Mouse (Mus musculus) ES-E14 (cell line): Measurements from ENCODE around the gene Sfta2. TPM values are rescaled to one million over a fixed set of nuclear protein-coding genes. Genes with fewer than 3 reads are reported as not detected.

ENCODE experiments used
- DNase-seq: peaks from one replicate; pipeline ENCODE4 v3.0.0-alpha.2; 2013; ENCODE audit warnings: low read depth, low spot score
- H3K27ac ChIP-seq: 2 replicates; pipeline ENCODE4 v1.5.1; 2012; ENCODE audit warnings: low read depth, mild to moderate bottlenecking, low read length, moderate library complexity, mixed read lengths; ENCODE audit not compliant: poor library complexity, insufficient read depth, severe bottlenecking
- H3K36me3 ChIP-seq: 2 replicates; pipeline ENCODE4 v1.6.1; 2012; ENCODE audit warnings: mild to moderate bottlenecking, low read length, moderate library complexity, mixed read lengths; ENCODE audit not compliant: control insufficient read depth, poor library complexity, insufficient read depth, severe bottlenecking
- H3K4me1 ChIP-seq, 2 experiments: fragments of 150-350 bp in 1 of 2; sonication (generic) in 1 of 2; 2 replicates each; pipeline ENCODE4 v1.6.1; 2012; ENCODE audit warnings: low read length in 2 of 2, mild to moderate bottlenecking in 1 of 2, mixed read lengths in 1 of 2; ENCODE audit not compliant: control insufficient read depth in 2 of 2, insufficient read depth in 2 of 2, poor library complexity in 1 of 2
- H3K4me3 ChIP-seq, 2 experiments: fragments of 150-350 bp in 1 of 2; sonication (generic) in 1 of 2; 2 replicates each; pipeline ENCODE4 v1.5.1; 2012; ENCODE audit warnings: low read length in 2 of 2, low read depth in 1 of 2, mild to moderate bottlenecking in 1 of 2, mixed read lengths in 1 of 2; ENCODE audit not compliant: insufficient read depth in 1 of 2, poor library complexity in 1 of 2, severe bottlenecking in 1 of 2
- H3K9ac ChIP-seq: 2 replicates; pipeline ENCODE4 v1.6.1; 2012; ENCODE audit warnings: low read depth, mild to moderate bottlenecking, low read length, mixed read lengths; ENCODE audit not compliant: poor library complexity, insufficient read depth, severe bottlenecking
- H3K9me3 ChIP-seq: fragments of 150-350 bp; sonication (generic); 2 replicates; pipeline ENCODE4 v1.6.1; 2012; ENCODE audit warnings: low read depth, mild to moderate bottlenecking, low read length; ENCODE audit not compliant: control insufficient read depth, insufficient read depth
- CHD2 ChIP-seq: IDR thresholded peaks from 2 replicates; pipeline ENCODE4 v1.6.1; 2014; ENCODE audit warnings: mild to moderate bottlenecking, low read depth, low read length, inconsistent platforms
- HCFC1 ChIP-seq: IDR thresholded peaks from 2 replicates; pipeline ENCODE4 v1.6.1; 2012; ENCODE audit warnings: low read length, inconsistent platforms, borderline replicate concordance; ENCODE audit not compliant: insufficient read depth
- MAFK ChIP-seq: IDR thresholded peaks from 2 replicates; pipeline ENCODE4 v1.6.1; 2014; ENCODE audit warnings: mild to moderate bottlenecking, low read depth, low read length, inconsistent platforms; ENCODE audit not compliant: insufficient read depth
- ZC3H11A ChIP-seq: IDR thresholded peaks from 2 replicates; pipeline ENCODE4 v1.6.1; 2012; ENCODE audit warnings: low read depth, mild to moderate bottlenecking, inconsistent platforms, low read length, borderline replicate concordance
- ZNF384 ChIP-seq: IDR thresholded peaks from 2 replicates; pipeline ENCODE4 v1.6.1; 2012; ENCODE audit warnings: low read depth, low read length, inconsistent platforms
- in situ Hi-C, 2 experiments: fragments of 600-800 bp; cut with MboI; formaldehyde crosslinking; loops; one replicate each; pipeline ENCODE4 v1.15.1; 2025; ENCODE audit warnings: low sequenced_read_pairs in 2 of 2, inconsistent platforms in 1 of 2; ENCODE audit not compliant: unreplicated experiment in 2 of 2
- total RNA-seq: library from RNA; depleted of rRNA; stranded (reverse); fragments of 300-350 nt; gene quantifications from 2 replicates; pipeline ENCODE4 v1.2.3, GENCODE M21; 2012

Gene Sfta2
- total RNA-seq, 1 experiment, result not detected

GRCm38 (mm10) chr17:35653086-35653485, 51.7 kb downstream of the Sfta2 start:
- DNase-seq, result peak; percentile 59
- H3K36me3 ChIP-seq, result peaks cover 24% of the 10 kb centered on the region
- no peak overlapping the region for H3K4me3 ChIP-seq
- in situ Hi-C loops, result no loop called here
- H3K9ac ChIP-seq, result no peak overlapping the region
- no peaks in the 10 kb centered on the region for H3K9me3 ChIP-seq
- no peak for TF ChIP-seq ZC3H11A
- TF ChIP-seq HCFC1, result no peak
- TF ChIP-seq ZNF384, result no peak
- no peak for TF ChIP-seq MAFK
- TF ChIP-seq CHD2, result no peak
- H3K4me1 ChIP-seq, result peaks cover 0 to 14% of the 10 kb centered on the region in 2 experiments; a peak in 2 of 4 replicates
- H3K27ac ChIP-seq, result peak overlapping the region; percentile 24; the same call in 1 of the 2 replicates

DNA sequence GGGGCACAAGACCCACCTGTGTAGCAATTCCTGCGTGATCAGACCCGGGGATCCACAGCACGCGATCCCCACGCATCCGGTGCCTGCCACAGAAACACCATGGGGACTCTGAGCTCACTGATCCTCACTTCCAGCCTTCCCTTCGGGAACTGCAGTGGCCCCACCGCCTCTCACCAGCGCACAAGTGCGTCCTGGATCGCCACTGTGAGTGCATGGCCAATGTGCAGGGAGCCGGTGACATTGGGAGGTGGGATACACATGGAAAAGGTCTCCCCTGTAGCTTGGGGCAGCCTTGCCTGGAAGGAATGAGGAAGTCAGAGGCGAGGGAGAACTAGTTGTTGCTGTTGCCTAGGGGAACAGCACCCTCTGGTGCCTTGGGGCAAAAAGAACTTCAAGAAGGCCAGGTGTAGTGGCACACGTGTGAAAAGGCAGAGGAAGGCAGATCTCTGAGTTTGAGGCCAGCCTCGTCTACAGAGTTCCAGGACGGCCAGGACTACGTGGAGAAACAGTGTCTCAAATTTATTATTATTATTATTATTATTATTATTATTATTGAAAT, 64.7 kb downstream of the Sfta2 start:
- DNase-seq, result no peak

DNA sequence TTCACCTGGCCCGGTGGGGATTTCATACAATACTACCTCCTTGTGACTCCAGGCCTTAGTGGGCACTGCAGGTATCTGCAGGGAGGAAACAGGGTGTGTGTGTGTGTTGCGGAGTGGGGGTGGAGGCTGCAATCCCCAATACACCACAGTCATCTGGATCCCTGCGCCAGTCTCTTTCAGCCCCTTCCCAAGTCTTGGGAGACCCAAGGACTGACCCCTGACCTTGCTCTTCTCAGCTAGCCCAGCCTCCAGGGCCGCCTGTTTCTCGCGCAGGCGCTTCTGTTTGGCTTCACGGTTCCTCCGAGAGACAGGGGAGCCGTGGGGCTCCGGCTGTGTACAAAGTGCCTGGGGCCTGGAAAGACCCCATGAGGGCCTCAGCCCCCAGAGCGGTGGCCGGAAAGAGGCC, 65.5 kb downstream of the Sfta2 start:
- H3K9me3 ChIP-seq, result no peaks in the 10 kb centered on the region
- in situ Hi-C loops, result no loop called here
- TF ChIP-seq ZC3H11A (no peak), MAFK (no peak), ZNF384 (no peak), HCFC1 (no peak), CHD2 (no peak)
- H3K9ac ChIP-seq, result peak overlapping the region; percentile 77
- peak overlapping the region; percentile 84 to 85 for H3K4me3 ChIP-seq
- no peak for DNase-seq
- H3K36me3 ChIP-seq, result peaks cover 46% of the 10 kb centered on the region
- H3K4me1 ChIP-seq, result peaks cover 0 to 9% of the 10 kb centered on the region in 2 experiments; a peak in 1 of 4 replicates
- peak overlapping the region; percentile 57 for H3K27ac ChIP-seq

More for the DNA sequence above, 64.7 kb downstream of the Sfta2 start:
- peaks cover 51% of the 10 kb centered on the region for H3K36me3 ChIP-seq
- peak overlapping the region in 1 of 2 experiments; percentile 29; a peak in 2 of 4 replicates for H3K4me3 ChIP-seq
- H3K9me3 ChIP-seq, result no peaks in the 10 kb centered on the region
- no peak for TF ChIP-seq ZNF384
- no peak for TF ChIP-seq CHD2
- no peak for TF ChIP-seq MAFK
- no peak for TF ChIP-seq HCFC1
- TF ChIP-seq ZC3H11A, result no peak
- in situ Hi-C loops, result no loop called here
- no peak overlapping the region for H3K27ac ChIP-seq
- H3K4me1 ChIP-seq, result peaks cover 0 to 9% of the 10 kb centered on the region in 2 experiments; a peak in 1 of 4 replicates
- peak overlapping the region; percentile 34 for H3K9ac ChIP-seq

GRCm38 (mm10) chr17:35667334-35668065, 66.2 kb downstream of the Sfta2 start, which contains the start of gene Vars2:
Vars2 (minus strand) TSS chr17:35667592.
- Histone ChIP-seq H3K9ac (peak within 1 kb of the TSS; percentile 85), H3K36me3 (peaks cover 43% of the 10 kb centered on the region)
- TF ChIP-seq ZC3H11A, result no peak
- no peak for TF ChIP-seq HCFC1
- TF ChIP-seq CHD2, result no peak
- TF ChIP-seq ZNF384, result no peak
- TF ChIP-seq MAFK, result no peak

More at GRCm38 (mm10) chr17:35667334-35668065, 66.2 kb downstream of the Sfta2 start, which contains the start of gene Vars2:
- no peaks in the 10 kb centered on the region for H3K9me3 ChIP-seq
- H3K4me1 ChIP-seq, result peaks cover 0 to 9% of the 10 kb centered on the region in 2 experiments; a peak in 1 of 4 replicates
- peak within 1 kb of the TSS; percentile 57 for H3K27ac ChIP-seq
- in situ Hi-C loops, result no loop called here
- H3K4me3 ChIP-seq, result peak within 1 kb of the TSS; percentile 84 to 85
- peak; percentile 87 for DNase-seq
